Mouse (Mus musculus) G1E (cell line): ENCODE measurements around the gene Hoxd9.

ENCODE experiments used
- CTCF ChIP-seq: IDR thresholded peaks from 2 replicates; pipeline ENCODE4 v1.5.1; 2012; ENCODE audit warnings: low read depth, low read length, inconsistent platforms, mixed read lengths
- GATA1 ChIP-seq: IDR thresholded peaks from 2 replicates; pipeline ENCODE4 v1.6.1; 2012; ENCODE audit warnings: borderline replicate concordance, low read length, inconsistent platforms, mixed read lengths
- GATA2 ChIP-seq: IDR thresholded peaks from 2 replicates; pipeline ENCODE4 v1.6.1; 2012; ENCODE audit warnings: low read depth, low read length, inconsistent platforms, borderline replicate concordance
- POLR2AphosphoS5 ChIP-seq: IDR thresholded peaks from 2 replicates; pipeline ENCODE4 v1.6.1; 2012; ENCODE audit warnings: low read depth, low read length, inconsistent platforms; ENCODE audit not compliant: insufficient replicate concordance

DNA sequence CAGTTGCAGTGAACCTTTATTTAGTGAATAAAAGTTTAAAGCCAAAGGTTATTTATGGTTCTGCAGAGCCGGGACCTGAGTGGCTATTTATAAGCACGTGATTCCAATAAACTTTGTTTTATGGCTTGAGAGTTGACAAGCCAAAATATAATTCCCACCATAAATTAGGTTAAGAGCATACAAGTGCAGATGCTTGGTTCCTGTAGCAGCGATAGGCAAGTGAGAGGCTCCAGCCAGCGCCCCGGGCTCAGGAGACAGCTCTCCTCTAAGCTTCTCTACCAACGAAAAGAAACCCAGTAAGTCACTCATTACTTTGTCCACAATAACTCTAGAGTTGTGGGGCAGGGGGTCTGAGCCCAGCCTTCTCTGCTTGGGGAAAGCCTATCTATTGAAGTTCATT is 24.4 kb downstream of the Hoxd9 start:
- TF ChIP-seq CTCF, result no peak
- no peak for TF ChIP-seq POLR2AphosphoS5
- no peak for TF ChIP-seq GATA2
- no peak for TF ChIP-seq GATA1
